Mouse (Mus musculus) lung, adult 2 months (tissue): ENCODE results near the gene Smoc2.

Source experiments
- CTCF ChIP-seq: fragments of 200-500 bp; IDR thresholded peaks from 2 replicates; pipeline ENCODE4 v1.5.1; 2011; ENCODE audit warnings: mild to moderate bottlenecking, low read length, control low read depth; ENCODE audit not compliant: insufficient read depth
- POLR2A ChIP-seq: fragments of 200-500 bp; IDR thresholded peaks from 2 replicates; pipeline ENCODE4 v1.6.1; 2011; ENCODE audit warnings: low read depth, mild to moderate bottlenecking, control low read depth, low read length, borderline replicate concordance; ENCODE audit errors: extremely low read depth

- no peak for TF ChIP-seq POLR2A
- TF ChIP-seq CTCF, result no peak
These were observed 33.1 kb downstream of the Smoc2 start for GRCm38 (mm10) chr17:14312440-14312839.
